8 mouse cellular contexts compared by ENCODE assay signal in the genomic region with DNA sequence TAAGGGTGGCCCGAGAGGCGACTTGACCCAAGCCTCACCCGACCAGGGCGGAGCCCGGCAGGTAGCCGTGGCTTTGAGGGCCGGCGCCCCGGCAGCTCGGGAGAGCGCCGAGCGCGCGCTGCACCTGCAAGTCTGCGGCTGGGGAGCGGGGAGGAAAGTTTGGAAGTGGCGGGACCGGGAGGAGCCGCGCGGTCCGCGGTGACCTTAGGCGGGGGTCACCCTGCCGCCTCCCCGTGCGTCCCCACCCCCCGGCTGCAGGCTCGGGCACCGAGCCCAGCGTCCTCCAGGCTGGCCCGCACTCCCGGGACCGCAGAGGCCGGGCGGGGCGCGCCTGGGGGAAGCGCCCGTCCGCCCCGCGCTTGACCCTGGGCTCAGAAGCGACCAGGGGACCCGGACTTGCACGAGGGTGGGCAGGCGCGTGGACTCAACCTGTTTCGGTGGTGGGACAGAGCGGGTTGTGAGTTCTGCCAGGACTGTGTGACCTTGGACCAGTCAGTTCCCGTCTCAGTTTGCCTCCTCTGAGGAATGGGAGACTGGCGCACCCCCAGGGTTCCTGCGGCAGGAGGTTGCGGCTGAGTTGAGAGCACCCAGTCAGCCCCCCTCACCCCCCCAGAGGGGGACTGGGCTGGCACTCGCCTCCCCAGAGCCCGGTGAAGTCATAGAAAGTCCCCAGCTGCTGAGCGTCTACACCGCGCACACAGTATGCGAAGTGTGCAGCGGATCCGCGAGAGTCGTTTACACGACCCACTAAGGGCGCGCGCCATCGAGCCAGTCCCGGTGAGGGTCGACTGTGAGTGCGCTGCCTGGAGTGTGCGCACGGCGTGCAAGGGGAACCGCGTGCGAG. TPM values are rescaled to one million over a fixed set of nuclear protein-coding genes. Genes with fewer than 3 reads are reported as not detected.
A peak's percentile ranks its signal among the peaks of the same experiment; 100 is the strongest.
DNase-seq lines count a peak whose midpoint lies in the region; ATAC-seq and TF ChIP-seq lines count a peak whose summit lies in the region.

No protein-coding gene starts in this region.

- H3K4me2 ChIP-seq in embryonic facial prominence, embryonic 15.5 days (replicated peaks): peak overlapping the region; percentile 100
- H3K4me2 ChIP-seq in hindbrain, embryonic 14.5 days (replicated peaks): peak overlapping the region; percentile 86
- peak overlapping the region; percentile 80 for H3K4me2 ChIP-seq in liver, postnatal 0 days (ENCODE audit: low read depth, low read length)
- H3K4me2 ChIP-seq in stomach, embryonic 16.5 days (ENCODE audit: low read depth, low read length): peak overlapping the region; percentile 100

- no peak for TF ChIP-seq CTCF in spleen, adult 2 months (IDR thresholded peaks at IDR 0.05; ENCODE audit: extremely low read depth, insufficient read depth, insufficient read length, insufficient replicate concordance)
- no peak for TF ChIP-seq CTCF in liver, postnatal 0 days (IDR thresholded peaks at IDR 0.05; ENCODE audit: low read depth)

- H3K4me3 ChIP-seq in spleen, adult 2 months (ENCODE audit: extremely low read depth, insufficient read depth, insufficient read length): peak overlapping the region; percentile 59
- peak overlapping the region; percentile 56 for H3K4me3 ChIP-seq in embryonic facial prominence, embryonic 15.5 days (replicated peaks)
- peak overlapping the region; percentile 54 for H3K4me3 ChIP-seq in hindbrain, embryonic 14.5 days (replicated peaks; ENCODE audit: low read length)
- H3K4me3 ChIP-seq in liver, postnatal 0 days (ENCODE audit: low read depth, low read length): peak overlapping the region; percentile 50
- H3K4me3 ChIP-seq in stomach, embryonic 16.5 days (replicated peaks; ENCODE audit: low read length): peak overlapping the region; percentile 69

- no peak for TF ChIP-seq POLR2A in spleen, adult 2 months (IDR thresholded peaks at IDR 0.05; ENCODE audit: low read depth, low read length)

- no peak for DNase-seq in spleen, adult 2 months (ENCODE audit: low read depth in 1 of 2, low spot score in 2 of 2)
- no peak for DNase-seq in spleen, postnatal 4 days (ENCODE audit: low spot score in 2 of 2)
- no peak for DNase-seq in hindbrain, embryonic 14.5 days (ENCODE audit: low spot score)
- no peak for DNase-seq in liver, postnatal 0 days
- DNase-seq in urinary bladder, postnatal 10 days (ENCODE audit: low spot score): no peak
- DNase-seq in spleen, postnatal 36 days (ENCODE audit: low spot score in 2 of 2): no peak

- TF ChIP-seq EP300 in liver, postnatal 0 days (IDR thresholded peaks at IDR 0.05; ENCODE audit: low read depth): no peak

- no peaks in the 10 kb centered on the region for H3K9me3 ChIP-seq in embryonic facial prominence, embryonic 15.5 days (replicated peaks)
- no peaks in the 10 kb centered on the region for H3K9me3 ChIP-seq in hindbrain, embryonic 14.5 days (ENCODE audit: control insufficient read depth, low read length)
- H3K9me3 ChIP-seq in liver, postnatal 0 days (ENCODE audit: low read length): no peaks in the 10 kb centered on the region
- H3K9me3 ChIP-seq in stomach, embryonic 16.5 days (replicated peaks; ENCODE audit: control insufficient read depth, low read length): no peaks in the 10 kb centered on the region

- H3K27me3 ChIP-seq in spleen, adult 2 months (ENCODE audit: control insufficient read depth, insufficient read depth, low read length): peaks cover 17% of the 10 kb centered on the region
- H3K27me3 ChIP-seq in embryonic facial prominence, embryonic 15.5 days: peaks cover 58% of the 10 kb centered on the region
- H3K27me3 ChIP-seq in hindbrain, embryonic 14.5 days (ENCODE audit: control insufficient read depth, insufficient read depth, low read length): peaks cover 57% of the 10 kb centered on the region
- peaks cover 55% of the 10 kb centered on the region for H3K27me3 ChIP-seq in liver, postnatal 0 days (ENCODE audit: insufficient read depth, low read length)
- H3K27me3 ChIP-seq in stomach, embryonic 16.5 days (ENCODE audit: control insufficient read depth, insufficient read depth, low read length): peaks cover 35% of the 10 kb centered on the region

- peaks cover 10% of the 10 kb centered on the region; the same call in 1 of the 2 replicates for H3K4me1 ChIP-seq in spleen, adult 2 months (ENCODE audit: control insufficient read depth, insufficient read depth, insufficient read length)
- H3K4me1 ChIP-seq in embryonic facial prominence, embryonic 15.5 days: peaks cover 33% of the 10 kb centered on the region
- peaks cover 28% of the 10 kb centered on the region for H3K4me1 ChIP-seq in hindbrain, embryonic 14.5 days (replicated peaks; ENCODE audit: control insufficient read depth, insufficient read depth, low read length)
- peaks cover 5% of the 10 kb centered on the region for H3K4me1 ChIP-seq in liver, postnatal 0 days (ENCODE audit: insufficient read depth)
- peaks cover 31% of the 10 kb centered on the region for H3K4me1 ChIP-seq in stomach, embryonic 16.5 days (ENCODE audit: control insufficient read depth, insufficient read depth, low read length)

- 3% methylated on average over 79 of the region's 79 CpGs for WGBS in spleen, adult 2 months
- 1% methylated on average over 79 of the region's 79 CpGs for WGBS in embryonic facial prominence, embryonic 15.5 days
- WGBS in hindbrain, embryonic 14.5 days: 1% methylated on average over 52 of the region's 79 CpGs
- WGBS in liver, postnatal 0 days (ENCODE audit: insufficient replicate concordance): under 1% methylated on average over 63 of the region's 79 CpGs
- 1% methylated on average over 71 of the region's 79 CpGs for WGBS in stomach, embryonic 16.5 days

- peak overlapping the region; percentile 19; the same call in 1 of the 2 replicates for H3K9ac ChIP-seq in embryonic facial prominence, embryonic 15.5 days
- H3K9ac ChIP-seq in hindbrain, embryonic 14.5 days: peak overlapping the region; percentile 62; the same call in 1 of the 2 replicates
- H3K9ac ChIP-seq in liver, postnatal 0 days (replicated peaks): no peak overlapping the region
- peak overlapping the region; percentile 73 for H3K9ac ChIP-seq in stomach, embryonic 16.5 days (ENCODE audit: low read length)

- no peak overlapping the region for H3K27ac ChIP-seq in spleen, adult 2 months (ENCODE audit: insufficient read depth, low read length)
- H3K27ac ChIP-seq in embryonic facial prominence, embryonic 15.5 days (replicated peaks): no peak overlapping the region
- no peak overlapping the region for H3K27ac ChIP-seq in hindbrain, embryonic 14.5 days
- no peak overlapping the region for H3K27ac ChIP-seq in liver, postnatal 0 days (ENCODE audit: low read depth)
- no peak overlapping the region for H3K27ac ChIP-seq in stomach, embryonic 16.5 days (ENCODE audit: low read length)

- H3K36me3 ChIP-seq in spleen, adult 2 months (ENCODE audit: control insufficient read depth, insufficient read depth, low read length): no peaks in the 10 kb centered on the region
- H3K36me3 ChIP-seq in embryonic facial prominence, embryonic 15.5 days: no peaks in the 10 kb centered on the region
- no peaks in the 10 kb centered on the region for H3K36me3 ChIP-seq in hindbrain, embryonic 14.5 days (replicated peaks; ENCODE audit: control insufficient read depth, insufficient read depth)
- no peaks in the 10 kb centered on the region for H3K36me3 ChIP-seq in liver, postnatal 0 days (replicated peaks; ENCODE audit: insufficient read depth, low read length)
- no peaks in the 10 kb centered on the region for H3K36me3 ChIP-seq in stomach, embryonic 16.5 days (ENCODE audit: control insufficient read depth, insufficient read depth, low read length)

- no peak for ATAC-seq in embryonic facial prominence, embryonic 15.5 days (ENCODE audit: insufficient number of reproducible peaks, low FRiP score, low TSS enrichment, low read depth)
- ATAC-seq in hindbrain, embryonic 14.5 days (ENCODE audit: low FRiP score): no peak
- ATAC-seq in liver, postnatal 0 days: peak; percentile 6; the same call in 1 of the 2 replicates
- 0 out of 2 replicates have a peak, but pooled peaks have one; percentile 0 for ATAC-seq in stomach, embryonic 16.5 days (ENCODE audit: insufficient read depth, low FRiP score)

RNA-seq across cellular contexts. Expression of a gene that starts 0.9 kb away (rescaled TPM):
- polyA plus RNA-seq in spleen, adult 2 months (2012; rRNA removed): 17.1 and 21.2 TPM in 2 replicates
- polyA plus RNA-seq in embryonic facial prominence, embryonic 15.5 days (2015; fragmentation: Nextera tagmentation; extraction: Ambion mirVana): 30.2 and 38.2 TPM in 2 replicates
- 4.3 and 4.9 TPM in 2 replicates for polyA plus RNA-seq in hindbrain, embryonic 14.5 days (2014; fragmentation: Nextera tagmentation; extraction: Ambion mirVana)
- 4.5 and 4.6 TPM in 2 replicates for polyA plus RNA-seq in liver, postnatal 0 days (2015; fragmentation: Nextera tagmentation; extraction: Ambion mirVana)
- 26.1 and 27.4 TPM in 2 replicates for polyA plus RNA-seq in stomach, embryonic 16.5 days (2015; fragmentation: Nextera tagmentation; extraction: Ambion mirVana)

RNA-seq across cellular contexts. Expression of a gene that starts 51.9 kb away (rescaled TPM):
- 15.7 and 20.6 TPM in 2 replicates for polyA plus RNA-seq in spleen, adult 2 months (2012; rRNA removed)
- polyA plus RNA-seq in embryonic facial prominence, embryonic 15.5 days (2015; fragmentation: Nextera tagmentation; extraction: Ambion mirVana): 55.1 and 55.3 TPM in 2 replicates
- polyA plus RNA-seq in hindbrain, embryonic 14.5 days (2014; fragmentation: Nextera tagmentation; extraction: Ambion mirVana): 142 and 156 TPM in 2 replicates
- 29.9 and 33.0 TPM in 2 replicates for polyA plus RNA-seq in liver, postnatal 0 days (2015; fragmentation: Nextera tagmentation; extraction: Ambion mirVana)
- 56.7 and 57.5 TPM in 2 replicates for polyA plus RNA-seq in stomach, embryonic 16.5 days (2015; fragmentation: Nextera tagmentation; extraction: Ambion mirVana)

Comparison
In these comparisons a context has a peak if more than half of its experiments do, and no peak if none do; other contexts are left out.
1. ATAC-seq: peak in liver, postnatal 0 days (single experiment) and stomach, embryonic 16.5 days (single experiment); none in embryonic facial prominence, embryonic 15.5 days (single experiment) and hindbrain, embryonic 14.5 days (single experiment).
2. Peak in every context shown above with its lines, with median percentiles within 50 percentile points of each other: H3K4me3 ChIP-seq and H3K4me2 ChIP-seq.